ENCODE assay signal across 22 mouse cellular contexts in genomic region chr17:71106250-71106649, GRCm38 (mm10).
DNase-seq lines count a peak whose midpoint lies in the region; ATAC-seq lines count a peak whose summit lies in the region.
"Had no signal": no experiment of that assay in that cellular context is flagged by ENCODE, and none has a peak within 500 bp of the region (broad histone marks: within the 10 kb centered on the region; RNA-seq: fewer than 3 reads in every experiment).

No protein-coding gene starts in this region.

- no peak for ATAC-seq in embryonic facial prominence, embryonic 11.5 days (replicated peaks; ENCODE audit: insufficient number of reproducible peaks, low FRiP score, low TSS enrichment, low read depth)
- ATAC-seq in kidney, embryonic 16.5 days (ENCODE audit: low FRiP score, low TSS enrichment), result no peak
- no peak for ATAC-seq in kidney, embryonic 14.5 days (ENCODE audit: low FRiP score, low TSS enrichment)
- ATAC-seq: forebrain, embryonic 15.5 days had no signal

- H3K4me2 ChIP-seq in embryonic facial prominence, embryonic 11.5 days (ENCODE audit: low read depth, low read length), result no peak overlapping the region
- H3K4me2 ChIP-seq in kidney, embryonic 16.5 days (replicated peaks; ENCODE audit: low read depth, low read length), result no peak overlapping the region
- no peak overlapping the region for H3K4me2 ChIP-seq in kidney, embryonic 14.5 days (replicated peaks; ENCODE audit: low read depth, low read length)
- H3K4me2 ChIP-seq: embryonic facial prominence, embryonic 13.5 days; forebrain, embryonic 12.5 days; forebrain, embryonic 15.5 days; heart, embryonic 13.5 days; hindbrain, embryonic 12.5 days; hindbrain, embryonic 15.5 days had no signal

- no peaks in the 10 kb centered on the region for H3K9me3 ChIP-seq in embryonic facial prominence, embryonic 11.5 days (replicated peaks; ENCODE audit: control insufficient read depth, low read length)
- H3K9me3 ChIP-seq in embryonic facial prominence, embryonic 10.5 days, result no peaks in the 10 kb centered on the region
- no peaks in the 10 kb centered on the region for H3K9me3 ChIP-seq in kidney, embryonic 16.5 days (ENCODE audit: low read length)
- no peaks in the 10 kb centered on the region for H3K9me3 ChIP-seq in kidney, embryonic 14.5 days (ENCODE audit: control insufficient read depth, low read length)
- H3K9me3 ChIP-seq: embryonic facial prominence, embryonic 13.5 days; forebrain, embryonic 12.5 days; forebrain, embryonic 15.5 days; heart, embryonic 10.5 days; heart, embryonic 13.5 days; hindbrain, embryonic 12.5 days; hindbrain, embryonic 15.5 days had no signal

- WGBS in embryonic facial prominence, embryonic 11.5 days, result 57% methylated on average over 8 of the region's 8 CpGs
- 68% methylated on average over 8 of the region's 8 CpGs for WGBS in embryonic facial prominence, embryonic 10.5 days
- WGBS in kidney, embryonic 16.5 days, result 76% methylated on average over 8 of the region's 8 CpGs
- 78% methylated on average over 8 of the region's 8 CpGs for WGBS in kidney, embryonic 14.5 days

- H3K36me3 ChIP-seq in embryonic facial prominence, embryonic 11.5 days (replicated peaks; ENCODE audit: control insufficient read depth, insufficient read depth, low read depth, low read length), result no peaks in the 10 kb centered on the region
- no peaks in the 10 kb centered on the region for H3K36me3 ChIP-seq in embryonic facial prominence, embryonic 10.5 days (replicated peaks)
- H3K36me3 ChIP-seq in kidney, embryonic 16.5 days (ENCODE audit: insufficient read depth, low read length), result no peaks in the 10 kb centered on the region
- no peaks in the 10 kb centered on the region for H3K36me3 ChIP-seq in kidney, embryonic 14.5 days (ENCODE audit: control insufficient read depth, insufficient read depth, low read length)
- H3K36me3 ChIP-seq: embryonic facial prominence, embryonic 13.5 days; forebrain, embryonic 12.5 days; forebrain, embryonic 15.5 days; hindbrain, embryonic 12.5 days; hindbrain, embryonic 15.5 days had no signal

- H3K27me3 ChIP-seq in embryonic facial prominence, embryonic 11.5 days (ENCODE audit: control insufficient read depth, insufficient read depth, low read length), result no peaks in the 10 kb centered on the region
- H3K27me3 ChIP-seq in embryonic facial prominence, embryonic 10.5 days (replicated peaks; ENCODE audit: low read depth, poor library complexity, severe bottlenecking), result no peaks in the 10 kb centered on the region
- H3K27me3 ChIP-seq in kidney, embryonic 16.5 days (ENCODE audit: insufficient read depth, low read length), result no peaks in the 10 kb centered on the region
- no peaks in the 10 kb centered on the region for H3K27me3 ChIP-seq in kidney, embryonic 14.5 days (ENCODE audit: control insufficient read depth, insufficient read depth, low read length)
- H3K27me3 ChIP-seq: embryonic facial prominence, embryonic 13.5 days; forebrain, embryonic 12.5 days; forebrain, embryonic 15.5 days; heart, embryonic 13.5 days; hindbrain, embryonic 12.5 days; hindbrain, embryonic 15.5 days had no signal

- no peak overlapping the region for H3K27ac ChIP-seq in embryonic facial prominence, embryonic 11.5 days (replicated peaks; ENCODE audit: low read depth, low read length)
- no peak overlapping the region for H3K27ac ChIP-seq in embryonic facial prominence, embryonic 10.5 days (replicated peaks)
- no peak overlapping the region for H3K27ac ChIP-seq in kidney, embryonic 16.5 days (ENCODE audit: low read length)
- H3K27ac ChIP-seq in kidney, embryonic 14.5 days (ENCODE audit: low read depth, low read length), result no peak overlapping the region
- H3K27ac ChIP-seq: embryonic facial prominence, embryonic 13.5 days; forebrain, embryonic 12.5 days; forebrain, embryonic 15.5 days; heart, adult 2 months; heart, embryonic 10.5 days; heart, embryonic 13.5 days; hindbrain, embryonic 12.5 days; hindbrain, embryonic 15.5 days had no signal

- H3K9ac ChIP-seq in embryonic facial prominence, embryonic 11.5 days (replicated peaks; ENCODE audit: low read length), result no peak overlapping the region
- no peak overlapping the region for H3K9ac ChIP-seq in kidney, embryonic 16.5 days (replicated peaks; ENCODE audit: low read length)
- H3K9ac ChIP-seq in kidney, embryonic 14.5 days (ENCODE audit: low read depth, low read length), result no peak overlapping the region
- H3K9ac ChIP-seq: embryonic facial prominence, embryonic 13.5 days; forebrain, embryonic 12.5 days; forebrain, embryonic 15.5 days; heart, embryonic 13.5 days; hindbrain, embryonic 12.5 days; hindbrain, embryonic 15.5 days had no signal

- H3K4me1 ChIP-seq in embryonic facial prominence, embryonic 11.5 days (ENCODE audit: control insufficient read depth, insufficient read depth, low read length), result peaks cover 3% of the 10 kb centered on the region; the same call in 1 of the 2 replicates
- H3K4me1 ChIP-seq in embryonic facial prominence, embryonic 10.5 days, result peaks cover 19% of the 10 kb centered on the region
- peaks cover 15% of the 10 kb centered on the region for H3K4me1 ChIP-seq in kidney, embryonic 16.5 days (ENCODE audit: insufficient read depth, low read length)
- peaks cover 15% of the 10 kb centered on the region for H3K4me1 ChIP-seq in kidney, embryonic 14.5 days (ENCODE audit: control insufficient read depth, insufficient read depth, low read length)
- H3K4me1 ChIP-seq: forebrain, embryonic 15.5 days; hindbrain, embryonic 15.5 days had no signal

- peak; percentile 59 for DNase-seq in embryonic facial prominence, embryonic 11.5 days (ENCODE audit: low spot score)
- DNase-seq in embryonic facial prominence, embryonic 10.5 days (ENCODE audit: low spot score), result no peak
- DNase-seq in kidney, adult 11 months, result peak; percentile 75
- peak; percentile 45 for DNase-seq in kidney, postnatal 14 days
- DNase-seq: adrenal gland, postnatal 10 days; adrenal gland, postnatal 36 days; cerebellum, adult 18-20 months; cerebellum, adult 9-10 months; cerebellum, postnatal 14 days; gastrocnemius, postnatal 14 days; heart, adult 2 months; heart, postnatal 14 days had no signal

- H3K4me3 ChIP-seq in embryonic facial prominence, embryonic 11.5 days (ENCODE audit: low read depth, low read length), result no peak overlapping the region
- no peak overlapping the region for H3K4me3 ChIP-seq in embryonic facial prominence, embryonic 10.5 days
- H3K4me3 ChIP-seq in kidney, embryonic 16.5 days (ENCODE audit: low read length), result no peak overlapping the region
- H3K4me3 ChIP-seq in kidney, embryonic 14.5 days (ENCODE audit: low read length), result no peak overlapping the region
- H3K4me3 ChIP-seq: embryonic facial prominence, embryonic 13.5 days; erythroblast, embryonic 14.5 days; forebrain, embryonic 12.5 days; forebrain, embryonic 15.5 days; heart, adult 2 months; heart, embryonic 10.5 days; heart, embryonic 13.5 days; hindbrain, embryonic 12.5 days; hindbrain, embryonic 15.5 days had no signal
